Mouse (Mus musculus) lung, adult 2 months (tissue): Measurements from ENCODE around the gene Lrrc20.

ENCODE experiments used
- CTCF ChIP-seq: fragments of 200-500 bp; IDR thresholded peaks from 2 replicates; pipeline ENCODE4 v1.5.1; 2011; ENCODE audit warnings: mild to moderate bottlenecking, low read length, control low read depth; ENCODE audit not compliant: insufficient read depth
- POLR2A ChIP-seq: fragments of 200-500 bp; IDR thresholded peaks from 2 replicates; pipeline ENCODE4 v1.6.1; 2011; ENCODE audit warnings: low read depth, mild to moderate bottlenecking, control low read depth, low read length, borderline replicate concordance; ENCODE audit errors: extremely low read depth

- TF ChIP-seq CTCF (no peak), POLR2A (no peak)
Measured at GRCm38 (mm10) chr10:61608233-61608632, 132.6 kb downstream of the Lrrc20 start.
